19 mouse cellular contexts compared by ENCODE assay signal in the genomic region with DNA sequence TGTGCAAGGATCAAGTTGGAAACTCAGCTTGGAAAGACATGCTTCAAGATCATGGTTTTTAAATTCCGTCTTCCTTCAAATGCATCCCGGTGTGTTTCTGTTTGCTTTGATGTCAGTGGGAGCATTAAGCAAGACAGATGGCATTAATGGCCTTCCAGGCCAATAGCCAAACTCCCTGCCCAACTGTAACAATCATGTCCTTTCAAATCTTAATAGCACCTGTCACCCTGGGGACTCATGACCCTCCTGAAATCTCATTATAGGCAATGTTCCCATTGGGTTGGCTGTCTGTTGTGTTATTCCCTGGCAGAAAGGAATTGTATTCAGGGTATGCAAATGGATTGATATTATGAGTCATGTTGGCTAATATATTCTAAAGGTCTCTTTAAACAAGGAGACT. TPM values are rescaled to one million over a fixed set of nuclear protein-coding genes. Genes with fewer than 3 reads are reported as not detected.
DNase-seq lines count a peak whose midpoint lies in the region; ATAC-seq and TF ChIP-seq lines count a peak whose summit lies in the region.
"Had no signal": no experiment of that assay in that cellular context is flagged by ENCODE, and none has a peak within 500 bp of the region (broad histone marks: within the 10 kb centered on the region; RNA-seq: fewer than 3 reads in every experiment).

No protein-coding gene starts in this region.

- peaks cover 9% of the 10 kb centered on the region; the same call in 1 of the 2 replicates for H3K4me1 ChIP-seq in forebrain, embryonic 14.5 days (ENCODE audit: control insufficient read depth, insufficient read depth, low read length)
- H3K4me1 ChIP-seq in forebrain, embryonic 16.5 days (replicated peaks; ENCODE audit: control insufficient read depth, insufficient read depth, low read length), result peaks cover 6% of the 10 kb centered on the region; the same call in 1 of the 2 replicates
- no peaks in the 10 kb centered on the region for H3K4me1 ChIP-seq in neural tube, embryonic 12.5 days
- H3K4me1 ChIP-seq: embryonic facial prominence, embryonic 13.5 days had no signal

- H3K27ac ChIP-seq in forebrain, embryonic 14.5 days (ENCODE audit: low read depth, low read length), result no peak overlapping the region
- H3K27ac ChIP-seq in forebrain, embryonic 16.5 days (ENCODE audit: low read length), result no peak overlapping the region
- H3K27ac ChIP-seq in neural tube, embryonic 12.5 days, result no peak overlapping the region
- H3K27ac ChIP-seq: embryonic facial prominence, embryonic 13.5 days; heart, adult 2 months had no signal

- H3K9me3 ChIP-seq in forebrain, embryonic 14.5 days (replicated peaks; ENCODE audit: control insufficient read depth, low read length), result no peaks in the 10 kb centered on the region
- H3K9me3 ChIP-seq in forebrain, embryonic 16.5 days (ENCODE audit: control insufficient read depth, low read length), result no peaks in the 10 kb centered on the region
- H3K9me3 ChIP-seq in neural tube, embryonic 12.5 days, result no peaks in the 10 kb centered on the region
- H3K9me3 ChIP-seq: embryonic facial prominence, embryonic 13.5 days had no signal

- no peak overlapping the region for H3K9ac ChIP-seq in forebrain, embryonic 14.5 days (ENCODE audit: low read length)
- H3K9ac ChIP-seq in forebrain, embryonic 16.5 days (replicated peaks; ENCODE audit: low read depth, low read length), result no peak overlapping the region
- H3K9ac ChIP-seq in neural tube, embryonic 12.5 days, result no peak overlapping the region
- H3K9ac ChIP-seq: embryonic facial prominence, embryonic 13.5 days; lung, embryonic 14.5 days had no signal

- no peak overlapping the region for H3K4me3 ChIP-seq in forebrain, embryonic 14.5 days (ENCODE audit: low read depth, low read length)
- H3K4me3 ChIP-seq in forebrain, embryonic 16.5 days (replicated peaks; ENCODE audit: low read length), result no peak overlapping the region
- H3K4me3 ChIP-seq in neural tube, embryonic 12.5 days, result no peak overlapping the region
- H3K4me3 ChIP-seq: embryonic facial prominence, embryonic 13.5 days; heart, adult 2 months had no signal

- peak; percentile 46 for ATAC-seq in forebrain, embryonic 14.5 days
- no peak for ATAC-seq in forebrain, embryonic 16.5 days
- peak; percentile 58; the same call in 1 of the 2 replicates for ATAC-seq in neural tube, embryonic 12.5 days (ENCODE audit: low FRiP score, low read depth)
- ATAC-seq: activated CD4-positive, CD25-positive, alpha-beta regulatory T cell, adult 4 months; midbrain, embryonic 16.5 days had no signal

- H3K36me3 ChIP-seq in forebrain, embryonic 14.5 days (ENCODE audit: control insufficient read depth, insufficient read depth, low read length), result no peaks in the 10 kb centered on the region
- H3K36me3 ChIP-seq in forebrain, embryonic 16.5 days (ENCODE audit: control insufficient read depth, insufficient read depth), result no peaks in the 10 kb centered on the region
- no peaks in the 10 kb centered on the region for H3K36me3 ChIP-seq in neural tube, embryonic 12.5 days
- H3K36me3 ChIP-seq: embryonic facial prominence, embryonic 13.5 days had no signal

- no peak overlapping the region for H3K4me2 ChIP-seq in forebrain, embryonic 14.5 days (ENCODE audit: low read length)
- H3K4me2 ChIP-seq in forebrain, embryonic 16.5 days (ENCODE audit: low read length), result no peak overlapping the region
- no peak overlapping the region for H3K4me2 ChIP-seq in neural tube, embryonic 12.5 days (replicated peaks)
- H3K4me2 ChIP-seq: embryonic facial prominence, embryonic 13.5 days; liver, embryonic 11.5 days; lung, embryonic 14.5 days had no signal

- no peaks in the 10 kb centered on the region for H3K27me3 ChIP-seq in forebrain, embryonic 14.5 days (replicated peaks; ENCODE audit: control insufficient read depth, insufficient read depth, low read length)
- no peaks in the 10 kb centered on the region for H3K27me3 ChIP-seq in forebrain, embryonic 16.5 days (replicated peaks; ENCODE audit: control insufficient read depth, insufficient read depth, low read length)
- no peaks in the 10 kb centered on the region for H3K27me3 ChIP-seq in neural tube, embryonic 12.5 days (replicated peaks)
- H3K27me3 ChIP-seq: embryonic facial prominence, embryonic 13.5 days had no signal

- TF ChIP-seq CTCF in brain, embryonic 14.5 days (IDR thresholded peaks at IDR 0.05; ENCODE audit: borderline replicate concordance, extremely low read depth, insufficient read depth, insufficient read length), result no peak

- WGBS in forebrain, embryonic 14.5 days, result 29% methylated on average over 2 of the region's 2 CpGs
- WGBS in forebrain, embryonic 16.5 days, result 40% methylated on average over 2 of the region's 2 CpGs
- WGBS in neural tube, embryonic 12.5 days, result 39% methylated on average over 2 of the region's 2 CpGs

- DNase-seq in forebrain, embryonic 14.5 days (ENCODE audit: low spot score), result peak; percentile 47
- DNase-seq in brain, embryonic 14.5 days (ENCODE audit: low read depth), result peak; percentile 72
- peak; percentile 77 to 81 for DNase-seq in cerebellum, postnatal 10 days
- no peak for DNase-seq in adrenal gland, postnatal 14 days
- no peak for DNase-seq in frontal cortex, postnatal 25 days (ENCODE audit: low spot score in 2 of 2)
- no peak for DNase-seq in gastrocnemius, adult 8-10 months (ENCODE audit: low spot score in 2 of 2)
- DNase-seq: heart, adult 2 months; heart, postnatal 10 days; kidney, adult 11 months; kidney, postnatal 14 days; layer of hippocampus, adult 9-11 months; lung, embryonic 14.5 days; thymus, postnatal 25 days had no signal

- no peak for TF ChIP-seq POLR2A in brain, embryonic 14.5 days (IDR thresholded peaks at IDR 0.05; ENCODE audit: borderline replicate concordance, extremely low read depth, insufficient read depth, insufficient read length, poor library complexity, severe bottlenecking)

RNA-seq across cellular contexts. Expression of gene Myo16, which starts 30.3 kb away (rescaled TPM):
- 2.0 and 5.4 TPM in 2 replicates for polyA plus RNA-seq in forebrain, embryonic 14.5 days (2014; fragmentation: Nextera tagmentation; extraction: Ambion mirVana)
- 3.4 and 5.8 TPM in 2 replicates for polyA plus RNA-seq in forebrain, embryonic 16.5 days (2015; fragmentation: Nextera tagmentation; extraction: Ambion mirVana)
- polyA plus RNA-seq in brain, embryonic 14.5 days (2012; rRNA removed), result 8.5 and 18.8 TPM in 2 replicates
- polyA plus RNA-seq in neural tube, embryonic 12.5 days (2016; fragmentation: Nextera tagmentation; extraction: Ambion mirVana), result 2.8 and 3.4 TPM in 2 replicates
- total RNA-seq in adrenal gland, postnatal 14 days (2021), result 0.53 TPM in 1 of 2 replicates, not detected in the other
- under 1 TPM in 2 of 4 experiments, not detected in 2; 0.04 to 0.17 TPM for total RNA-seq in gastrocnemius, adult 8-10 months (2022)
- polyA plus RNA-seq: activated CD4-positive, CD25-positive, alpha-beta regulatory T cell, adult 4 months; heart, adult 2 months had no signal

Comparison
In these comparisons a context has a peak if more than half of its experiments do, and no peak if none do; other contexts are left out.
1. DNase-seq: peak in forebrain, embryonic 14.5 days (single experiment), brain, embryonic 14.5 days (single experiment) and cerebellum, postnatal 10 days (2 of 2); none in adrenal gland, postnatal 14 days (single experiment), frontal cortex, postnatal 25 days (0 of 2) and gastrocnemius, adult 8-10 months (0 of 2).